Mouse (Mus musculus) left cerebral cortex, adult 11 months (tissue): ENCODE measurements around the gene Foxk2.

Experiments
- DNase-seq: peaks from one replicate; pipeline ENCODE4 v3.0.0; 2022; ENCODE audit warnings: low spot score

Gene Foxk2

DNA sequence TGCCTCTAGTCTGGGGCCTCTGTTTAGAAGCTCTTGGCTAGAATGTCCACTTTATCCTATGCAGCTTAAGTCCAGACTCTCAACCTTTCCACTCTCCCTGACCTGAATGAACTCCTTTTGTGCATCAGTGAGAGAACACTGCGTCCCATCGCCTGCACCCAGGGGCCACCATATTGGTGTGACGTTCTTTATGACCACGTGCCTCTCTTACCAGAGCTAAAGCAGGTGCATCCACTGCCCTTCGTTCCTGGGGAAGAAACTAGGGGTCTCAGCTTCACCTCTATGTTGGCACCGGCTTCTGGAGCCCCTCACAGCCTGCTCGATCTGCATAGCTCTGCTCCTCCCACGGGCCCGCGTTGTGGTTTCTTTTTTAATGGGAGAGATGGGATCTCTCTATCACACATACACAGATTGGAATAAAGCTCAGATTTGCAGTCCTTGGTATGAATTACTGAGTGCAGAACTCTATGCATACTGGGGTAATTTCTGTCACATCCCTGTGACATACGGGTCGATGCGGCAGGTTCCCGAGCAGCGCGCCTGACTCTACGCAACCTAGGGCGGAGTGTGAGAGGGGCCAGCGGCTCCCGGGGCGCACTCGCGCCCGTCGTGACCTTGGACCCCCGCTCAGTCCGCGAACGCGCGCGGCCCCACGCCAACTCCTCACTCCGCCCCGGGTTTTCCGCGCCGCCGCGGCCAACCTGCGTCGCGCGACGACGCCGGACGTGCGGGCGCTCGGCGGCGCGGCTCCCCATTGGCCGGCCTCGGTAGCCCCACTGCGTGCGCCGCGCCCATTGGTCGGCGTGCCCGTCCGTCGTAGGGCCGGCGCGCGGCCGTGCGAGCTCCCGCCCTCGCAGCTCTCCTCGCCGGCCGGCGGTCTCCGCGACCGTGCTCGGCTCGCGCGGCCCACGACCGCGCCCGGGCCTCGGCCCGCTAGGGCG lies at the start of gene Foxk2:
Gene Foxk2 (plus strand): TSS at position 831 of the 941 bp plus-strand sequence.
- DNase-seq, result peak; percentile 81

DNA sequence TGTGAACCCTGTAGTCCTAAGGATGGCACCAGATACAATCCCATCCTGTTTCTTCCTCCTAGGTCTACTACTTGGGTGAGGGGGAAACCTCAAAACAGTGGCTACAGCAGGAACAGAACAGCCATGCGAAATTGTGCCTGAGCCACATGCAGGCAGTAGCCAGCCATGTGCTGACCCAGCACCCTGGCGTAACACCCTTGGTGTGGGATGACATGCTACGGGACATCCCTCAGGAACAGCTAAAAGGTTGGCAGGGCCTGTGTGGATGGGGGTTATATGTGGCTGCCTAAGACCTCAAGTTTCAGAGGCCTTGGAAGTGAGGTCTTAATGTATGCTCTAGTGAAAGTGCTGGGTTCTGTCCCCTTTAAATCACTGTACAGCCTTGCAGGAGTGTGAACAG lies 43.0 kb upstream of the Foxk2 start:
- DNase-seq, result no peak

DNA sequence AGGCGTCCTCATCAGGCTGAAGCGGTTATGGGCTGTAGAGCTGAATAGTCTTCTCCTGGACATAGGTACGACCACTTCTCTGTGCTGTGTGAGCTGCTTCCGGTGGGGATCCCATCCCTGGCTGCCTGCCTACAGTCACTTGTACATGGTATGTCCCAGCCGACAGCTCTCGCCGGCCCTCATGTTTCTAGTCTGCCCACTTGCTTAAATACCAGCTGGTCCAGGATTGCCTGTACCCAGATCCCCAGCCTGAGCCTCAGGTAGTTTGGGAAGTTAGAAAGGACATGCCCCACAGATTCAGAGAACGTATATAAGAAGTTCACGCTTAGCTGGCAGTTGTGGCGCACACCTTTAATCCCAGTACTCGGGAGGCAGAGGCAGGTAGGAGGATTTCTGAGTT lies 40.0 kb upstream of the Foxk2 start:
- no peak for DNase-seq

DNA sequence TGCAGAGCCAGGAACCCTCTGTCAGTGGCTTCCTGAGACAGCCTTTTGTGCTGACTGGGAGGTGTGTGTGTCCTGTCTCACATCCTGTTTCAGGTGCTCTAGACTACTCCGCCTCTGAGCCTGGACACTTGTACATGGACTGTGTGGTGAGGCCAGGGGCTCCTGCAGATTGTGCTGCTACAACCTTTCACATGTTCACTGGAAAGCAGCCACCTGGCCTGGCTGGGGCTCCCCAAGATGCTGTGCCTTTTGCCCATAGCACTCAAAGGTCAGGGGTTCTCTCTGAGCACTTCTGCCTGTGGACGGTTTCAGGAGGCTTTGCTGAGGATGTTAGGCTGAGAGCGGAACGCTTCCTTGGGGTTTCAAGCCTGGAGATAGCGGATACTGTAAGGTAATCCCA lies 39.0 kb upstream of the Foxk2 start:
- DNase-seq, result no peak

DNA sequence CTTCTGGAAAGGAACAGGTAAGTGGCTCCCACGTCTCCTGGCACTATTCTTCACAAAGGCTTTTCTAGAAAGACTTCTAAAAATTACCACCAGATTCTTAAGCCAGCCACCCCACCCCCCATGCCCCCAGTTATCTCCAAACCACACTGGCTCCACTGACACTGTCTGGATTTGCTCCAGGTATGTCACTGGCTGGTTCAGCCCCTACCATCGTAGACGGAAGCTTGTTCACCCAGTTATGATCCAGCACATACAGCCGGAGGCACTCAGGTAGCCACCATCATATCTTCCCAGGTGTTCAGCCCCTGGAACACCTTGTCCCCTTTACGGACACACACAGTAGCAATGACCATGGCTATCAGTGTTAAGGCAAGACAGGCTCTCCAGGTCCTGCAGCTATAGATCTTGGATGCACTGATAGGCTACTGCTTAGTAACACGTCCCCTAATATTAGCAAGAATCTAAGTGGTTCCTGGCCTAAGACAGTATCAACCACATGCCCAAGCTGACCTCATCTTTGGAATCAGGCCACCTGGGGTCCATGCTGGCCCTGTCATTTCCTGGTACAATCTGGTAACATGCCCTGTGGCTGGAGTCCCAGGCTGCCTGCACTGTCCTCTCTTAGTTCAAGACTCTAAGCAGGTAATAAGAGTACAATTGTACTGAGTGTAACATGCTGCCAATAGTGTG lies 38.3 kb upstream of the Foxk2 start:
- DNase-seq, result no peak

DNA sequence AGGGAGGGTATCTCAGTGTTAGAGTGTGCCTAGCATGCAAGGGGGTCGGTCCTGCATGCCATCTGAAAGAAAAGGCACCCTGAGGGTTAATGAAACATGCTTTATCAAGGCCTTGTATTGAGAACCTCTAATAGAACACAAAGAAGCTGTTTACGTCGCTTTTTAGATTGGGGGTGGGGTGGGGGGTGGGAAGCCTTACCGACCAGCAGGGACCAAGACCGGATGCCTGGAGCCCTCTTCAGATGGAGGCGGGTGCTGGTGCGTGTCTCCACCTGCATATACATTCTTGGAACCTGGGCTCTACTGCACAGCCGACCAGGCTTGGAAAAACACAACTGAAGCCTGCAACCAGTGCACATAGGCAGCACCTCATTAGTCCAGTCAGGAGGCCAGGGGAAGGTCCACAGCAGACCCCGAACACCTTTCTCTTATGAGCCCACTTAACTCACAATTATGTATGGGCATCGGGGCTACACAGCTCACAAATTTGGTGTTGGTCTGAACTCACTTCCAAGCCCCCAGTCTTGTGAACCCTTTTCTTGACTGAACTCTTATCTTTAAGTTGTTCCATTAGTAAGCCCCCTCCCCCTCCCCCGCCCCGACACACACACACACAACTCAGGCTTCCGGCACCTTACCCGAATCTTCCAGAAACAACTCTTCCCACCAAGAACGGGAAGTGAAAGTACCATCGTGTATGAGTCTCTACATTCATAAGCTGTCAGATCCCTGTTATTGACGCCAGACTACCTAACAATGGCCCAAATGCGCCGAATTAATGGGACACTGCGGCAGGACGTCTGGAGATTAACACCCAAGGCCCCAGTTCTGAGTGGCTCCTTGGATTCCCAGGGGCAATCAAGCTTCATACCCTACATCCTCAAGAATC lies 31.4 kb upstream of the Foxk2 start:
- no peak for DNase-seq

DNA sequence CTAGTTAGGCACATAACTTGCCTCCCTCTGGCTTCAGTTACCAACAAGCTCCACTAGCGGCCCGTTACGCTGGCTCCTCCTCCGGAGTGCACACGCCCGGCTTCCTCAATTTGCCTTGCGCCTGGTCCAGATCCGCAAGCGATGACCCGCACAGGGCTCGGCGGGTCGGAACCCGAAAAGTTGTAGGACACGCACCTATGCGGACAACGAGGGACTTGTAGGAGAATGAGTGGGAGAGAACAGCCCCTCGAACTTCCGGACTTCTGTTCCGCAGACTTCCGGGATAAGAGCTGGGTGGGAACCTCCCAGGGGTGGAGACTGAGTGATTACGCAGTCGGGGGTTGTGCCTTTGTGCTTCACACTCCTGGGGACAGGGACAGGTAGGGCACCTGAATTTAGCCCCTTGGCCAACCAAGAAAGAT lies 30.8 kb upstream of the Foxk2 start, which contains the start of gene Cybc1:
Gene Cybc1 (minus strand): TSS at position 305 of the 422 bp plus-strand sequence.
- peak; percentile 53 for DNase-seq

DNA sequence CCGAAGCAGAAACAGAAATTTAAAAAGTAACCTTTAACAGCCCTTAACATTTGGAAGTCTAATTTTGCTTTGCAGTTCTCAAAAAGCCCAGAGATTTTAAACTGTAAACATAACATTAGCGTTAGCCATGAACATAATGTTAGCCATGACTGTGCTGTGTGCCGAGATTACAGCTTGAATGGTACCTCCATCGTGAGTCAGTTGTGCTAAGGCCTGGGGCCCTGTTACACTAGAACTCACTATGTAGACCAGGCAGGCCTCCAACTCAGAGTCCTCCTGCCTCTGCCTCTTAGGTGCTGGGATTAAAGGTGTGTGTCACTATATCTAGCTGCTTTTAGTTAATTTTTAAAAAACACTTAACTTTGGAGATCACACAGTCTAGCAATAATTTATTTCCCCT lies 28.6 kb upstream of the Foxk2 start:
- no peak for DNase-seq

DNA sequence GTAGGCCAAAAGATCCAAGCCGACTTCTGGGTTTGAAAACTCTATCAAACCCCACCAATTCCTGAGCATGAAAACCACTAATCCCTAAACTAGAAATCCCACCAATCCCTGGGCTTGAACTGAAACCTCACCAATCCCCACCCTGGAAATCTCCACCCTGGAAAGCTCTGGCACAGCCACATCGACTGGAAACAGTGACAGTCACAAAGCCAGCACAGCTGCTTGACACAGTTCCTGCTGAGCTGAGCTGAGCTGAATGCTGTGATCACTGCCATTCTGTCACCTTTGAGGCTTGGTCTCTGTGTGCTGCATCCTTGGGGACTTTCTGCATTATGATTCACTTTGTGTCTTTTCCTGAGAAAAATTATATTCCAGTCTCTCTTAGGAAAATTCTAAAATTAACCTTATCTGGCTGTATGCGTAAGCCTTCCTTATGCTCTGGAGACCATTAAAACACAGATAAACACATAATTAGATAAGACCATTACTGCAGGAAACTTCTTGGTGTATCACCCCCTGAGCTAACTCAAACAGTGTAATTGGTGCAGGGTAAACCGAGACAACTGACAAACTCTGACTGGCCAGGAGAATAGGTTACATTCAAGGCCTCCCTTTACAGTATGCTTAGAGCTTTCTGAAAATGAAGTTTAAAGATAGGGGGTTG lies 28.0 kb upstream of the Foxk2 start:
- no peak for DNase-seq

DNA sequence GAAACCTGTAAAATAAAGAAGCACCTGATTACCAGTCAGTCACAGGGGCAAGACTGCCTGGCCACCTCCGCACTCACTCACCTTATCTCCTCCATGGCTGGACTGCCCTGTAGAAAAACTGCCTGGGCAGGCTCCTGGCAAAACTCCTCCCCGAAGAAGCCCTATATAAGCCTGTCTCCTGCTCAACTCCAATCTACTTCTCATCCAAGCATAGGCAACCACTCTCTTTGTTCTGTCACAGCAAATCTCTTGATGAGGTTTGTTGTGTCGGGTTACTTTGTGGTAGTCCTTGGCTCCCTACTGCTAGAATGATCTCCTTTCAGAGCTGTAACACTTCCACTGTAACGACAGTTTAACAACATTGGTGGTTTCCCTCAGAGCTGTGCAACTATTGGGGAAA lies 27.1 kb upstream of the Foxk2 start:
- no peak for DNase-seq

DNA sequence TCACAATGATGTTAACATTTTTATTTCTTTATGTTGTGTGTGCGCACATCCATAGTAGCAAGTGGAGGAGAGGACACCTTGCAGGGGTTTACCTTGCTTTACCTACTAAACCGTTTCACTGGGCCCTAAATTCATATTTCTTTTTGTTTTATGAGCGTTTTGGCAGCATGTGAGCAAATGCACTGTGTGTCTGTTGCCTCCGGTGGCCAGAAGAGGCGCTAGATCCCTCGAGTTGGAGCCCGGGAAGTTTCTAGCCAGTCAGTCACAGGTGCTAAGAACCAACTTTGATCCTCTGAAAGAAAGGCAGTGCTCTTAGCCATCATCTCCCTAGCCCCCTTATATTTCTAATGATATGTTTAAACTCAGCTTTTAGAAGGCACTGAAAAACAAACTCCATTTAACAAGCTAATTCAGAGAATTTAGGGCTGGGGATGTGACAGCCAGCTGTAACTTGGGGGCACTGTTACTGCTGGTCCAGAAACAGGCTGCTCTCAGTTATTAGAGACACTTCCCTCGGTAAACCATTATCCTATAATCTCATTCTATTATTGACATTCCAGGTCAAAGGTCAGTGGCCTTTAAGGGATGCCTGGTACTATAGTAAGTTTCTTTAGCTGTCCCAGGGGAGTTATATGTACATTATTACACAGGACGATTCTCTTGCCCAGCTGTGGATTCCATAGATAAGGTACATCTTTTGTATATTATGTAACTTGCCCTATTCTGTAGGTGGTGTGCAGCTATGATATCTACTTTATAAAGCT lies 24.1 kb upstream of the Foxk2 start:
- DNase-seq, result no peak

DNA sequence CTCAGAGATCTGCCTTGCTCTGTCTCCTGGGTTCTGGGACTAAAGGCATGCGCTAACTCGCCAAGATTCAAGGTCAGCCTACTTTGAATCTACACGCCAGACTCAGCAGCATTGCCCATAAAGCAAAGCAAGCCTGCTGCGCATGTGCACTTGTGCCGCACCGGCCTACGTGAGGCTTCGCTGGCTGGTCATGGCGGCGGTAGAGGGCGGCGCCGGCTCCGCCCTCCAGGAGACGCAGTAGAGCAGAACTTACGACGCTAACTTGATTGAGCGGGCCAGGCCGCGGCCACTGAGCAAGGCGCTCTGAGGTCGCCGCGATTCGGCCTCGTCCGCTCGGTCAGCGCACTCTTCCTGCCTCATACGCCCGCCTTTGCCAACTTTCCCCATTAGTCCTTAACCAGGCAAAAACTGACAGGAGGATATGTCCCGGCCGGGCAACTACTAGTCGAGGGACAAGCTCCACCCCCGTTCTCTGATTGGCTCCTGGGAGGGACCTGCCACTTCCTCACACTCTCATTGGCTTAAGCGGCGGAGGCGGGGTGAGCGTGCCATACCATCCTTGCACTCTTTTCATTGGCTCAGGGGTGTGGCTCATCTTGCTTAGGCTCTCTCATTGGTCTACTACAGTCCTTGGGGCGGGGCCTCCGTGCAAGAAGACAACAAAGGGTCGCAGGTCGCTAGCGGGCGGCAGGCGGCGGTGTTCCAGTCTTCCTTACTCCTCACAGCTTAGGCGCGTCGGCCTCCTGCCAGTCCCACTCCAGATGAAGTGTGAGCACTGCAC lies 23.0 kb upstream of the Foxk2 start, which contains the start of gene Narf:
Gene Narf (plus strand): TSS at position 690 of the 781 bp plus-strand sequence.
- DNase-seq, result peak; percentile 100

DNA sequence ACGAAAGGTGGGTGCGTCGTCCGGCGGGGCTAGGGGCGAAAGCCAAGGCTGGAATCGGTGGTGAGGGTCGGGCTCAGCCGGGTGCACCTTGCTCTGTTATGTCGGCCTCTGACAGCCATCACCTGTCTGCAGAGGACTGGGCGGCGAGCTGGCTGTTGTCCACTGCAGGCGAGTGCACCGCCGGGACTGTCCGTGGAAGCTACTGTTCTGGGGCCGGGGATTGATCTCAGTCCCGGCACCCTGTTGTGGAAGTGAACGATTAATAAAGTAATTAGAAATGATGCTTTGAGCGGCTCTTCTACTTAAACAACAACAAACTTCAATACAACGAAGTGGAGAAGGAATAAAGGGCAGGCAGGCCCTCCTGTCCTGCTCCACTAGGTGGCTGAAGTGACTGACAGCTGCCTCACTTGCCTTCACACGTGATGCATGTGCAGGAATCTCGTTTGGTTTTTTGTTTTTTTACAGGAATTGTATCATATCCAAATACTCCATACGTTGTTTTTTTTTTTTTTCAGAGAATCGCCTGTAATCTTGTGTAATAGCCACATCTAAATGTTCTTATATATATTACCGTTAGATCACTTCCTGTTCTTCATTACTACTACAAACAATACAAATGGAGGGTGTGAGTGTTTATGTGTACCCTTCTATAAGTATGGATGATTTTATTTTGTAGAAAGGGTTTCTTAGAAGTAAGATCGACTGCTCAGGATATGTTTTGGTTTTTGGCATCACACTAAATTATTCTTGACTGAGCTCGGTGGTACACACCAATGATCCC lies 22.3 kb upstream of the Foxk2 start:
- no peak for DNase-seq

DNA sequence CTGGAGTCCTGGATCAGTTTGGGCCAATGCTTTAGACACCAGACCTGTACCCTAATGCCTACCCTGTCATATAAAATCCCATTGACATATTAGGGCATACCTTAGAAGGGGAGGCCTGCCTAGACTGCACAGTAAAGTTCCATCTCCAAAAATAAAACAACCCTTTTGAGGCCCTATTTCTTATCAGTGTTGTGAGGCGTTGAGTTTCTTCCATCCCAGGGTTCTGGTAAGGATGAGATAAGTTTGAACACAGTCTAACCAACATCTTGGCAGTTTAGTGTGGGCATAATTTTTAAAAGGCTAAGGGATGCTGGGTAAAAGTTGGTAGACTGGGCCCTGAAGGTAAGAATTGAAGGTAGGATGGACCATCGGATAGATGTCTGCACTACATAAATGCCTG lies 20.1 kb upstream of the Foxk2 start:
- DNase-seq, result no peak

DNA sequence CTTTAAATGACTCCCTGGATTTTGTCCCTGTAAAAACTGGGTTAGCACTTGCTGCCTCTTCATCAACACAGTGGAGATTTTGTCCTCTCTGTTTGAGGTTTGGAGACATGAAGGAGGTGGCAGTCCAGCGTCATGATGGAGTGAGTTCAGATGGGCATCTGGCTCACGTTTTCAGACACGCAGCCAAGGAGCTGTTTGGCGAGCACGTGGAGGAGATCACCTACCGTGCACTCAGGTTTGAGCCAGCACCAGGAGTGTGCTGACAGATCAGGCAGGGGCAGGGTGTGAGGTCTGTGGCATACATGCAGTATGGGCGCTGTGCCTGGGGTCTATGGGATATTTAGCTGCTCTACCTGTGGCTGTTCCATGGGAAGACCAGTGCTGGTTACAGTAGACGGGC lies 9.6 kb upstream of the Foxk2 start:
- DNase-seq, result no peak

DNA sequence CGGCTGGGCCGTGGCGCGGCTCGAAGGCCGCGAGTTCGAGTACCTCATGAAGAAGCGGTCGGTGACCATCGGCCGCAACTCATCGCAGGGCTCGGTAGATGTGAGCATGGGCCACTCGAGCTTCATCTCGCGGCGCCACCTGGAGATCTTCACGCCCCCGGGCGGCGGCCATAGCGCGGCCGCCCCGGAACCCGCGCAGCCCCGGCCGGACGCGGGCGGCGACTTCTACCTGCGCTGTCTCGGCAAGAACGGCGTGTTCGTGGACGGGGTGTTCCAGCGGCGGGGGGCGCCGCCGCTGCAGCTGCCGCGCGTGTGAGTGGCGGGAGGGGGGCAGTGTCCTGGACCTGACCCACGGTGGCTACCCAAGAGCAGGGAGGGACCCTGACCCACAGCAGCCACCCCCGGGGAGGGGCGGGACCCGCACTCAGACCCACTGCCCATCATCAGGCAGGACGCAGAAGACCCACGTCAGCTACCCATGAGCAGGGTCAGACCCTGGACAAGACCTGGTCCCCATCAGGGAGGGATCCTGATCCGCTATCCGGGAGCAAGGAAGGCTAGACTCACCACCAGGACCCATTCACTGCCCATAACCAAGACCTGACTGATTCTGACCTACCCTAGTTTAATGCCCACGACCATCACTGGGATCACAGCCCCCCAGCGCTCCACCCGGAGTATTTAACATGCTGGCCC lies 569 bp downstream of the Foxk2 start:
- peak; percentile 35 for DNase-seq

DNA sequence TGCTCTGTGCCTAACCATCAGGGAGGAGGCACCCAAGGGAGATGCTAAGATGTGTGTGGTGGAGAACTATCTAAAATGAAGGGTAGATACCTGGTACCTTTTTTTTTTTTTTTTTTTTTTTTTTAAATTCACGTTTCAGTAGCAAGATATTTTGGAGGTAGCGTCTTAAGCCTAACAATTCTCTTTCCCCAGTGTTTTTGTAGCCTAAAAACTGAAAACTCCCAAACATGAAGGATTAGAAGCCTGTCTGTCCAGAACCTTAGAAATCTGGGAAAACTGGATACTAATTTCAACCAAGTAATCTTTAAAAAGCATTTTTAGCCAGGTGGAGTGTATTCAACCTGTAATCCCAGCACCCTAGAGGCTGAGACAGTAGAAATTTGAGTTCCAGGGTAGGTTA lies 1.3 kb downstream of the Foxk2 start:
- DNase-seq, result no peak

DNA sequence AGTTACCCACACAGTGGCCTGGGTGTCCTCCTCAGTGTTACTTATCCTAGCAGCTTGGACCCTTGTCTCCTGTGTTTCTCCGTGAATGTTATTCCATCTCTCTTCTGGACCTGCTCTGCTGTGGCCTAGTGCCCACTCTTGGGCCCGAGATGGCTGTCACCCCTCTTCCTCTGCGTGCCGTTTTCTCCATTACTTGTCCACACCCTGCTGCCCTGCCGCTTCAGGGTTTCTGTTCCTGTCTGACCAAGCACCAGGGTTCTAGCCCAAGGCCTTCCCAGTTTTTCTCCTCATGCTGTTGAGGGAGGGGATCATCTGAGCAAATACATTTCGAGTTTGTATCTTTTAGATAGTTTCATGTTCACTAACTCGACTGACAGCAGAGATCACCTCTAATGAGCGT lies 17.7 kb downstream of the Foxk2 start:
- DNase-seq, result no peak

DNA sequence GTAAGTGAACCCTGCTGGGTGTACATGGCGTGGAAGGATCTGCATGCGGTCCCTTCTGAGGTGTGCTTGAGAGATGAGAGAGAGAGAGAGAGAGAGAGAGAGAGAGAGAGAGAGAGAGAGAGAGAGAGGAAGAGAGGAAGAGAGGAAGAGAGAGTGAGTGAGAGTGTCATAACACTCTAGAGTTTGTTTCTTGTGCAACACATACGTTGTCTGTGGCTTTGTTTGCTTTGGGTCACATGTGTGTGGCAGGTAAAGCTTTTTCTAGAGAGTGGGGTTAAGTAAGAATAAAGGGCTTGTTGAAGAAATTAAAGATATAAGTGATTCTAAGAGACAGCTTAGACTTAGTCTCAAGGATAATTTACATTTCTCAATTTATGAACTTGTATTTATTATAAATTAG lies 18.2 kb downstream of the Foxk2 start:
- DNase-seq, result no peak
